Comparison of ENCODE assay signal across 11 mouse cellular contexts in the genomic region with DNA sequence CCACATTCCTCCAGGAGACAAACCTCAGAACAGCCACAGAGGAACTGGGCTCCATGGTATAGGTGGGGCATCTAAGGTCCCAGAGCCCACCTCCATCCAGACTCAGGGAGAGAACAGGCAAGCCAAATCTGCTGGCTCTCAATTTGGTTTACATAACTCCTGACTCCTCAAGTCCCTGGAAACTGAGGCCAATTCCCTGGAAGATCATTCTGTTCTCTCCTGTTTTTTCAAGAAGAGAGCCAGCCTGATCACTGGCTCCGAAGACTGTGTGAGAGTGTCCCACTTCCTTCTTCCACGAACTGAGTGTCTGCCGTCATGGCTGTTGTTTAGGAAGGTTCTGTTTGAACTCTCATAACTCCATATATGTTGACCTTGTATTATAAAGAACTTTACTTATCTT.
"Had no signal": no experiment of that assay in that cellular context is flagged by ENCODE, and none has a peak within 500 bp of the region (broad histone marks: within the 10 kb centered on the region; RNA-seq: fewer than 3 reads in every experiment).

No protein-coding gene starts in this region.

- ATAC-seq: midbrain, embryonic 16.5 days had no signal

- DNase-seq: lung, embryonic 14.5 days; lung, postnatal 10 days; lung, postnatal 4 days; midbrain, embryonic 14.5 days; retina, postnatal 1 day; right cerebral cortex, adult 18-20 months; right cerebral cortex, postnatal 25 days; right cerebral cortex, postnatal 4 days; thymus, adult 2 months; thymus, postnatal 36 days had no signal
